Mouse (Mus musculus): ENCODE measurements at regions not wholly inside any gene's neighbourhood (a gene's known extent, or its start where the extent isn't known, plus 50 kb on each side); places are given as distances from the start of the nearest gene placed in this dataset.
"Not testable (repeated sequence)": the region's sequence is repeated elsewhere in the genome, so short reads cannot be mapped to it uniquely, and the experiment has no call there.

GRCm38 (mm10) chr3:49636676-49637075 lies 120.4 kb downstream of the Pcdh18 start:
- Histone ChIP-seq H3K4me2 (ENCODE audit: low read depth, low read length, poor library complexity, severe bottlenecking) (no peak overlapping the region), H3K4me1 (ENCODE audit: insufficient read depth, low read length) (no peaks in the 10 kb centered on the region), H3K9me3 (ENCODE audit: low read length) (no peaks in the 10 kb centered on the region), H3K4me3 (ENCODE audit: low read depth, low read length) (no peak overlapping the region), H3K27me3 (ENCODE audit: insufficient read depth, low read length) (no peaks in the 10 kb centered on the region), H3K27ac (ENCODE audit: low read depth, low read length) (no peak overlapping the region), H3K9ac (replicated peaks; ENCODE audit: low read length, poor library complexity, severe bottlenecking) (no peak overlapping the region), H3K36me3 (ENCODE audit: insufficient read depth, low read length) (no peaks in the 10 kb centered on the region)
- whole genome bisulfite sequencing = 68% methylated on average over 2 of the region's 2 CpGs
- DNase-seq (ENCODE audit: low spot score) = no peak
- no peak for ATAC-seq (ENCODE audit: low FRiP score)
- TF ChIP-seq CTCF (IDR thresholded peaks at IDR 0.05) = no peak

GRCm38 (mm10) chr3:49592706-49593451 lies 164.2 kb downstream of the Pcdh18 start:
- no peak for TF ChIP-seq CTCF (IDR thresholded peaks at IDR 0.05)
- DNase-seq (ENCODE audit: low spot score) (no peak), ATAC-seq (ENCODE audit: low FRiP score) (no peak)

GRCm38 (mm10) chr3:49590234-49590633 lies 166.9 kb downstream of the Pcdh18 start:
- WGBS = 23% methylated on average over 2 of the region's 2 CpGs
- DNase-seq (ENCODE audit: low spot score) (no peak), ATAC-seq (ENCODE audit: low FRiP score) (no peak)
- Histone ChIP-seq H3K27ac (ENCODE audit: low read depth, low read length) (no peak overlapping the region), H3K4me2 (ENCODE audit: low read depth, low read length, poor library complexity, severe bottlenecking) (no peak overlapping the region), H3K27me3 (ENCODE audit: insufficient read depth, low read length) (no peaks in the 10 kb centered on the region), H3K4me3 (ENCODE audit: low read depth, low read length) (no peak overlapping the region), H3K36me3 (ENCODE audit: insufficient read depth, low read length) (no peaks in the 10 kb centered on the region), H3K4me1 (ENCODE audit: insufficient read depth, low read length) (no peaks in the 10 kb centered on the region), H3K9ac (replicated peaks; ENCODE audit: low read length, poor library complexity, severe bottlenecking) (no peak overlapping the region), H3K9me3 (ENCODE audit: low read length) (no peaks in the 10 kb centered on the region)
- no peak for TF ChIP-seq CTCF (IDR thresholded peaks at IDR 0.05)

More at GRCm38 (mm10) chr3:49592706-49593451, 164.2 kb downstream of the Pcdh18 start:
- H3K9ac ChIP-seq (replicated peaks; ENCODE audit: low read length, poor library complexity, severe bottlenecking) = no peak overlapping the region
- no peak overlapping the region for H3K4me3 ChIP-seq (ENCODE audit: low read depth, low read length)
- H3K36me3 ChIP-seq (ENCODE audit: insufficient read depth, low read length) = no peaks in the 10 kb centered on the region
- no peaks in the 10 kb centered on the region for H3K27me3 ChIP-seq (ENCODE audit: insufficient read depth, low read length)
- H3K9me3 ChIP-seq (ENCODE audit: low read length) = no peaks in the 10 kb centered on the region
- H3K4me1 ChIP-seq (ENCODE audit: insufficient read depth, low read length) = no peaks in the 10 kb centered on the region
- no peak overlapping the region for H3K27ac ChIP-seq (ENCODE audit: low read depth, low read length)
- H3K4me2 ChIP-seq (ENCODE audit: low read depth, low read length, poor library complexity, severe bottlenecking) = no peak overlapping the region
- 40% methylated on average over 9 of the region's 9 CpGs for WGBS

GRCm38 (mm10) chr3:49586531-49587168 lies 170.5 kb downstream of the Pcdh18 start:
- Histone ChIP-seq H3K27ac (ENCODE audit: low read depth, low read length) (no peak overlapping the region), H3K9ac (replicated peaks; ENCODE audit: low read length, poor library complexity, severe bottlenecking) (no peak overlapping the region), H3K27me3 (ENCODE audit: insufficient read depth, low read length) (no peaks in the 10 kb centered on the region), H3K4me1 (ENCODE audit: insufficient read depth, low read length) (no peaks in the 10 kb centered on the region), H3K36me3 (ENCODE audit: insufficient read depth, low read length) (no peaks in the 10 kb centered on the region), H3K9me3 (ENCODE audit: low read length) (no peaks in the 10 kb centered on the region), H3K4me2 (ENCODE audit: low read depth, low read length, poor library complexity, severe bottlenecking) (no peak overlapping the region), H3K4me3 (ENCODE audit: low read depth, low read length) (no peak overlapping the region)
- ATAC-seq (ENCODE audit: low FRiP score) (no peak), DNase-seq (ENCODE audit: low spot score) (no peak)
- no peak for TF ChIP-seq CTCF (IDR thresholded peaks at IDR 0.05)
- 66% methylated on average over 6 of the region's 6 CpGs for WGBS

- H3K36me3 ChIP-seq (ENCODE audit: insufficient read depth, low read length); H3K27me3 ChIP-seq (ENCODE audit: insufficient read depth, low read length); H3K4me2 ChIP-seq (ENCODE audit: low read depth, low read length, poor library complexity, severe bottlenecking); H3K27ac ChIP-seq (ENCODE audit: low read depth, low read length); H3K9me3 ChIP-seq (ENCODE audit: low read length); H3K4me1 ChIP-seq (ENCODE audit: insufficient read depth, low read length); DNase-seq (ENCODE audit: low spot score); ATAC-seq (ENCODE audit: low FRiP score); H3K9ac ChIP-seq (replicated peaks; ENCODE audit: low read length, poor library complexity, severe bottlenecking); H3K4me3 ChIP-seq (ENCODE audit: low read depth, low read length): not testable (repeated sequence)
Measured at GRCm38 (mm10) chr3:49585962-49586361, 171.2 kb downstream of the Pcdh18 start.
